Mouse (Mus musculus) erythroblast, embryonic 14.5 days (primary cell): ENCODE results near the gene Grin3b.

Source experiments
- GATA1 ChIP-seq: IDR thresholded peaks from 2 replicates; pipeline ENCODE4 v1.6.1; 2012; ENCODE audit warnings: low read length, inconsistent platforms, mixed read lengths
- TAL1 ChIP-seq: IDR thresholded peaks from 3 replicates; pipeline ENCODE4 v1.6.1; 2012; ENCODE audit warnings: low read length, inconsistent platforms, mixed read lengths

GRCm38 (mm10) chr10:79996272-79997033 is 25.9 kb downstream of the Grin3b start, which contains the start of gene Abca7:
- no peak for TF ChIP-seq GATA1
- TF ChIP-seq TAL1 = no peak
